Mouse (Mus musculus): ENCODE measurements around the gene Vegfb. TPM values are rescaled to one million over a fixed set of nuclear protein-coding genes. Genes with fewer than 3 reads are reported as not detected.

Gene Vegfb
- polyA plus RNA-seq (2016; fragmentation: Nextera tagmentation; extraction: Ambion mirVana): 23.2 and 23.3 TPM in 2 replicates

GRCm38 (mm10) chr19:6987061-6987903, at the start of gene Vegfb:
Gene Vegfb, minus strand, starts transcription at chr19:6987651.
- Histone ChIP-seq H3K9me3 (replicated peaks) (no peaks in the 10 kb centered on the region), H3K27me3 (replicated peaks) (no peaks in the 10 kb centered on the region), H3K9ac (peak within 1 kb of the TSS; percentile 87), H3K4me3 (peak within 1 kb of the TSS; percentile 71), H3K4me2 (peak within 1 kb of the TSS; percentile 99), H3K4me1 (peaks cover 46% of the 10 kb centered on the region), H3K27ac (peak within 1 kb of the TSS; percentile 84), H3K36me3 (peaks cover 35% of the 10 kb centered on the region)
- peak; percentile 65 for ATAC-seq
- under 1% methylated on average over 84 of the region's 85 CpGs for WGBS (ENCODE audit: insufficient replicate concordance)

DNA sequence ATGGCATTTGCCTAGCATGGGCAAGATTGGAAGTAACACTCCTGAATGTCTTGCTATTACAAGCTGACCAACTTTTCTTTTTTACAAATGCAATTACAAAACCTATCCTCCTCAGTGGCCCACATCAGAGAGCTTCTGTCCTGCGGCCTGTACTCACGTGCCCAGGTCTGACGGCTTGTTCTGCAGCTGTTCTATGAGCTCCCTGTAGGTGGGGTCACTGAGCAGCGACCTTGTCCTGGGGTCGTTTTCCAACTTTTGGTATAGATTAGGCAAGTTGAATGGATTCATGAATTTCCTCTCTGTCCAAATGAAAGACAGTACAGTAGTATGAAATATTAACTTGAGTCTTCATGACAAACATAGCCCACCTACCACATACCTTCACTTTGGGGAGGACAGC, 46.6 kb upstream of the Vegfb start:
- no peak overlapping the region for H3K4me2 ChIP-seq
- H3K9ac ChIP-seq: no peak overlapping the region
- H3K36me3 ChIP-seq: peaks cover 89% of the 10 kb centered on the region
- H3K4me1 ChIP-seq: peaks cover 27% of the 10 kb centered on the region
- no peak overlapping the region for H3K27ac ChIP-seq
- H3K27me3 ChIP-seq (replicated peaks): no peaks in the 10 kb centered on the region
- no peak overlapping the region for H3K4me3 ChIP-seq
- no peak for ATAC-seq
- H3K9me3 ChIP-seq (replicated peaks): no peaks in the 10 kb centered on the region
- WGBS (ENCODE audit: insufficient replicate concordance): 86% methylated on average over 5 of the region's 5 CpGs

GRCm38 (mm10) chr19:7029531-7029930, 42.1 kb upstream of the Vegfb start:
- H3K4me2 ChIP-seq: no peak overlapping the region
- H3K9me3 ChIP-seq (replicated peaks): no peaks in the 10 kb centered on the region
- H3K36me3 ChIP-seq: peaks cover 99% of the 10 kb centered on the region
- no peaks in the 10 kb centered on the region for H3K27me3 ChIP-seq (replicated peaks)
- no peak overlapping the region for H3K9ac ChIP-seq
- H3K4me3 ChIP-seq: no peak overlapping the region
- no peak for ATAC-seq
- 83% methylated on average over 5 of the region's 5 CpGs for WGBS (ENCODE audit: insufficient replicate concordance)
- no peaks in the 10 kb centered on the region for H3K4me1 ChIP-seq
- no peak overlapping the region for H3K27ac ChIP-seq

- WGBS (ENCODE audit: insufficient replicate concordance): 21% methylated on average over 3 of the region's 3 CpGs
- peak overlapping the region; percentile 66; the same call in 1 of the 2 replicates for H3K4me3 ChIP-seq
- ATAC-seq: no peak
- no peaks in the 10 kb centered on the region for H3K9me3 ChIP-seq (replicated peaks)
- peaks cover 88% of the 10 kb centered on the region for H3K36me3 ChIP-seq
- peak overlapping the region; percentile 81 for H3K4me2 ChIP-seq
- H3K4me1 ChIP-seq: peaks cover 43% of the 10 kb centered on the region
- peak overlapping the region; percentile 96 for H3K27ac ChIP-seq
- no peaks in the 10 kb centered on the region for H3K27me3 ChIP-seq (replicated peaks)
- peak overlapping the region; percentile 79 for H3K9ac ChIP-seq
These were observed 32.8 kb upstream of the Vegfb start for GRCm38 (mm10) chr19:7020224-7020641.

GRCm38 (mm10) chr19:7019191-7019590, 31.7 kb upstream of the Vegfb start, which contains the start of gene Fermt3:
Gene Fermt3, minus strand, starts transcription at chr19:7019469.
- Histone ChIP-seq H3K9me3 (replicated peaks) (no peaks in the 10 kb centered on the region), H3K4me2 (peak within 1 kb of the TSS; percentile 81), H3K9ac (peak within 1 kb of the TSS; percentile 79), H3K27me3 (replicated peaks) (no peaks in the 10 kb centered on the region), H3K4me1 (peaks cover 43% of the 10 kb centered on the region), H3K4me3 (peak within 1 kb of the TSS; percentile 66), H3K27ac (peak within 1 kb of the TSS; percentile 96), H3K36me3 (peaks cover 85% of the 10 kb centered on the region)
- ATAC-seq: peak; percentile 79
- WGBS (ENCODE audit: insufficient replicate concordance): 13% methylated on average over 5 of the region's 5 CpGs

DNA sequence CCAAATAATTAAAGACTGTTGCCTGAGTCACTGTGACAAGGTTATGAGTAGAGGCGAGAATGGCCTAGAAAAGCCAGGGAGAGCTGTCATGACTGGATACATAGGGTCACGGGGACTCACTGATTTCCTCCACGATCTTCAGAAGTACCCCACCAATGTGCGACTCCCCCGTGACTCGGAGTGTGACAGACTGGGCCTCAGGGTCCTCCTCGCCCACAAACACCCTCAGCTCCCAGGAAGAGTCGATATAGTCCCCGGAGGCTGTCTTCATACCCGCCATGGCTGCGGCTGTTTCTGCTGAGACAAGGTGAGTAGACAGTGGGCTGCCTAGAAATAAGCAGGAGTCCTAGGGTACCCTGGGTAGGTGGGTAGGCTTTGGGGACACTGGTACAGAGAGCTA, 31.1 kb upstream of the Vegfb start:
- peaks cover 43% of the 10 kb centered on the region for H3K4me1 ChIP-seq
- ATAC-seq: no peak
- H3K4me3 ChIP-seq: peak overlapping the region; percentile 66
- peak overlapping the region; percentile 96 for H3K27ac ChIP-seq
- no peaks in the 10 kb centered on the region for H3K27me3 ChIP-seq (replicated peaks)
- H3K9ac ChIP-seq: peak overlapping the region; percentile 79
- WGBS (ENCODE audit: insufficient replicate concordance): 14% methylated on average over 11 of the region's 11 CpGs
- H3K9me3 ChIP-seq (replicated peaks): no peaks in the 10 kb centered on the region
- peak overlapping the region; percentile 81 for H3K4me2 ChIP-seq
- H3K36me3 ChIP-seq: peaks cover 85% of the 10 kb centered on the region

- H3K9ac ChIP-seq: peak overlapping the region; percentile 79
- peaks cover 43% of the 10 kb centered on the region for H3K4me1 ChIP-seq
- H3K4me3 ChIP-seq: peak overlapping the region; percentile 66
- no peaks in the 10 kb centered on the region for H3K27me3 ChIP-seq (replicated peaks)
- H3K4me2 ChIP-seq: peak overlapping the region; percentile 81
- H3K9me3 ChIP-seq (replicated peaks): no peaks in the 10 kb centered on the region
- 14% methylated on average over 12 of the region's 12 CpGs for WGBS (ENCODE audit: insufficient replicate concordance)
- peaks cover 85% of the 10 kb centered on the region for H3K36me3 ChIP-seq
- ATAC-seq: peak; percentile 89
- peak overlapping the region; percentile 96 for H3K27ac ChIP-seq
These were observed 30.3 kb upstream of the Vegfb start for GRCm38 (mm10) chr19:7017541-7018457.

GRCm38 (mm10) chr19:7014481-7015135, 27.2 kb upstream of the Vegfb start:
- Histone ChIP-seq H3K4me3 (no peak overlapping the region), H3K27ac (no peak overlapping the region), H3K4me2 (no peak overlapping the region), H3K9ac (no peak overlapping the region), H3K27me3 (replicated peaks) (no peaks in the 10 kb centered on the region), H3K4me1 (peaks cover 33% of the 10 kb centered on the region), H3K9me3 (replicated peaks) (no peaks in the 10 kb centered on the region), H3K36me3 (peaks cover 79% of the 10 kb centered on the region)
- 83% methylated on average over 20 of the region's 20 CpGs for whole genome bisulfite sequencing (ENCODE audit: insufficient replicate concordance)
- ATAC-seq: no peak

GRCm38 (mm10) chr19:7013984-7014383, 26.5 kb upstream of the Vegfb start:
- no peak overlapping the region for H3K4me3 ChIP-seq
- no peak overlapping the region for H3K27ac ChIP-seq
- 91% methylated on average over 9 of the region's 9 CpGs for WGBS (ENCODE audit: insufficient replicate concordance)
- no peak overlapping the region for H3K9ac ChIP-seq
- no peaks in the 10 kb centered on the region for H3K9me3 ChIP-seq (replicated peaks)
- H3K36me3 ChIP-seq: peaks cover 79% of the 10 kb centered on the region
- H3K27me3 ChIP-seq (replicated peaks): no peaks in the 10 kb centered on the region
- no peak overlapping the region for H3K4me2 ChIP-seq
- peaks cover 29% of the 10 kb centered on the region for H3K4me1 ChIP-seq
- ATAC-seq: no peak

- peaks cover 18% of the 10 kb centered on the region for H3K4me1 ChIP-seq
- H3K36me3 ChIP-seq: peaks cover 81% of the 10 kb centered on the region
- 83% methylated on average over 4 of the region's 4 CpGs for WGBS (ENCODE audit: insufficient replicate concordance)
- H3K9me3 ChIP-seq (replicated peaks): no peaks in the 10 kb centered on the region
- H3K4me3 ChIP-seq: no peak overlapping the region
- no peak overlapping the region for H3K27ac ChIP-seq
- no peaks in the 10 kb centered on the region for H3K27me3 ChIP-seq (replicated peaks)
- H3K9ac ChIP-seq: no peak overlapping the region; the same call in 1 of the 2 replicates
- H3K4me2 ChIP-seq: no peak overlapping the region
- no peak for ATAC-seq
These were observed 25.0 kb upstream of the Vegfb start for GRCm38 (mm10) chr19:7012426-7012825.

DNA sequence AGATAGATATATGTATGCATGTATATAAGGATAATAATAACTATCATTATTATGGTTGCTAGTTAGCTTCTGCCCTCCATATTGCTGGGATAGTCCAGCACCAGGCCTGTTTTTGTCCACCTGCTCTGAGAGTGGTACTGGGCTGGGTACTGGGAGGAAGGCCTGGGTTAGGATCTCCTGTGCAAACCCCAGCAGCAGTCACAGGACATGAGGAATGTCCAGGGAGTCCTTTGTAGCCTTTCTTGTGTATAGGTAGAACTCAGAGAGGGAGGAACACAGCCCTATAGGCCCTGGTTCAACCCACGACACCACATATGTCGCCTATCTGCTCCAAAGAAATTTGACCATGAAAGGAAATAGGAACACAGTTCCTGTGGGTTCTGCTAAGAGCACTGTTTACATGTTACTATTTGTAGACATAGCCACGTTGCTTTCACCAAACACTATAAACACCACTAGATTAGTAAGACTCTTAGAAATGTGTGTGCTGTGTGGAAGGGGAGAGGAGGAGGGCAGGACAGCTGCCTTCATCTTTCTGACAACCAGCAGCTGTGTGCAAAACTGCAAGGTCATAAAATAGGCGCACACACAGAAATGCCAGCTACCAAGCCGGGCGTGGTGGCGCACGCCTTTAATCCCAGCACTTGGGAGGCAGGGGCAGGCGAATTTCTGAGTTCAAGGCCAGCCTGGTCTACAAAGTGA, 19.6 kb upstream of the Vegfb start:
- Histone ChIP-seq H3K4me2 (no peak overlapping the region), H3K9ac (no peak overlapping the region), H3K27ac (peak overlapping the region; percentile 22; the same call in 1 of the 2 replicates), H3K4me1 (0 out of 2 replicates have a peak, but pooled peaks cover 7% of the 10 kb centered on the region), H3K36me3 (peaks cover 82% of the 10 kb centered on the region), H3K27me3 (replicated peaks) (no peaks in the 10 kb centered on the region), H3K9me3 (replicated peaks) (no peaks in the 10 kb centered on the region), H3K4me3 (no peak overlapping the region)
- 84% methylated on average over 9 of the region's 9 CpGs for WGBS (ENCODE audit: insufficient replicate concordance)
- no peak for ATAC-seq

All from liver, embryonic 12.5 days (tissue).